Mouse (Mus musculus): ENCODE results near the gene Arl4d.
A peak's percentile ranks its signal among the peaks of the same experiment; 100 is the strongest.
"Not testable (repeated sequence)": the region's sequence is repeated elsewhere in the genome, so short reads cannot be mapped to it uniquely, and the experiment has no call there.

Arl4d gene

GRCm38 (mm10) chr11:101645411-101646282, 19.7 kb upstream of the Arl4d start:
- not testable (repeated sequence) for DNase-seq (ENCODE audit: low read depth, low spot score)

- DNase-seq (ENCODE audit: low read depth, low spot score), result not testable (repeated sequence)
Measured at GRCm38 (mm10) chr11:101646283-101646794, 19.0 kb upstream of the Arl4d start.

- not testable (repeated sequence) for DNase-seq (ENCODE audit: low read depth, low spot score)
Measured at GRCm38 (mm10) chr11:101647093-101647492, 18.2 kb upstream of the Arl4d start.

- no peak for DNase-seq (ENCODE audit: low read depth, low spot score)
Measured at GRCm38 (mm10) chr11:101656356-101656755, 9.0 kb upstream of the Arl4d start.

- DNase-seq (ENCODE audit: low read depth, low spot score), result no peak
Measured at GRCm38 (mm10) chr11:101657528-101657885, 7.8 kb upstream of the Arl4d start.

GRCm38 (mm10) chr11:101657886-101658750, 7.2 kb upstream of the Arl4d start:
- peak; percentile 100 for DNase-seq (ENCODE audit: low read depth, low spot score)

GRCm38 (mm10) chr11:101658751-101659558, 6.4 kb upstream of the Arl4d start:
- DNase-seq (ENCODE audit: low read depth, low spot score), result no peak

- no peak for DNase-seq (ENCODE audit: low read depth, low spot score)
Measured at GRCm38 (mm10) chr11:101661191-101661590, 4.2 kb upstream of the Arl4d start.

GRCm38 (mm10) chr11:101661786-101662185, 3.6 kb upstream of the Arl4d start:
- no peak for DNase-seq (ENCODE audit: low read depth, low spot score)

GRCm38 (mm10) chr11:101663229-101664027, 1.9 kb upstream of the Arl4d start:
- no peak for DNase-seq (ENCODE audit: low read depth, low spot score)

- DNase-seq (ENCODE audit: low read depth, low spot score), result no peak
Measured at GRCm38 (mm10) chr11:101665636-101665992, 273 bp downstream of the Arl4d start.

GRCm38 (mm10) chr11:101666626-101667345, 1.4 kb downstream of the Arl4d start:
- DNase-seq (ENCODE audit: low read depth, low spot score), result no peak

GRCm38 (mm10) chr11:101667871-101668532, 2.7 kb downstream of the Arl4d start:
- no peak for DNase-seq (ENCODE audit: low read depth, low spot score)

GRCm38 (mm10) chr11:101668546-101669261, 3.4 kb downstream of the Arl4d start:
- DNase-seq (ENCODE audit: low read depth, low spot score), result no peak

GRCm38 (mm10) chr11:101670334-101670733, 5.0 kb downstream of the Arl4d start:
- DNase-seq (ENCODE audit: low read depth, low spot score), result no peak

- no peak for DNase-seq (ENCODE audit: low read depth, low spot score)
Measured at GRCm38 (mm10) chr11:101671255-101671654, 5.9 kb downstream of the Arl4d start.

GRCm38 (mm10) chr11:101673010-101673642, 7.8 kb downstream of the Arl4d start:
- DNase-seq (ENCODE audit: low read depth, low spot score), result peak; percentile 82

GRCm38 (mm10) chr11:101674106-101674505, 8.8 kb downstream of the Arl4d start:
- peak; percentile 71 for DNase-seq (ENCODE audit: low read depth, low spot score)
